Mouse (Mus musculus) gastrocnemius, postnatal 4 days (tissue): ENCODE measurements around the gene Prrxl1. TPM values are rescaled to one million over a fixed set of nuclear protein-coding genes. Genes with fewer than 3 reads are reported as not detected.

Source experiments
- DNase-seq, 2 experiments: peaks; one replicate each; pipeline ENCODE4 v3.0.0; 2021 to 2022; ENCODE audit warnings: low spot score in 2 of 2, mixed read lengths in 2 of 2
- total RNA-seq, 2 experiments: library from RNA; stranded (reverse); gene quantifications; 2 replicates each; pipeline ENCODE4 v1.2.3; 2021

Gene Prrxl1
- total RNA-seq, 2 experiments from 2014 or later: not detected

DNA sequence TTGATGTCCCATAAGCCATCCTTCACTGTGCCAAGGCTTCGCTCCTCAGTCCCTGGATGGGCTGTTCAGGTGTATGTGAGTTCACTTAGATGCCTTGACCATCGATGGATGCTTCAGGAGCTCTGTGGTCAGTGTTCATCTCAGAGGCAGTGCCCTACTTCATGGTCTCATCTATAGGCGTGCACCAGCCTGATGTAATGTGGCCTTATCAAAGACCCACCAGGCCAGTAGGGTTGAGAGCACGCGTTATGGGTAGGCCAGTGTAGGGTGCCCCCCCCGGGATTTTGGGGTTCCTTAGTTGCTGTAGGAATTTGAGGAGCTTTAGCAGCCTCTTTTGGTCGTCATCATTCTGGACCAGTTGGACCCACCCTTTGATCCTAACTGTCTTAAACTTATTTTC, 25.6 kb downstream of the Prrxl1 start:
- DNase-seq: no peak

DNA sequence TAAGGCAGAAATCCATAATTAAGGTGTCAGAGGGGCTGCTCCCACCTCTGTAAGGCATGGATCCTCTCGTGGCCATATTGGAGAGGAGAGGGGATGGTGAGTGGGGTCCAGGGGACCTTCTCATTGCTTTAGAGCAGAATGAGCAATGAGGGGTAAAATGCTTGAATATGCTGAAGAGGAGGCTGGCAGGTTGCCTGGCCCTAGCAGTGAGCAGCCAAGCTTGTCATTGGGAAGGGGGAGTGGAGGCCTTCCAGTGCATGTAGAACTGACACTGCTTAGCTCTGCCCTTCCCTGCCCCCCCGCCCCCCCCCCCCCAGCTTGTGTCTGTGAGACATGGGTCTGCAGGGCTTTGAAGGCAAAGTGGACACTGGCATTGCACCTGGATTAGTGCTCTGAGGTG, 28.1 kb downstream of the Prrxl1 start:
- DNase-seq: no peak

DNA sequence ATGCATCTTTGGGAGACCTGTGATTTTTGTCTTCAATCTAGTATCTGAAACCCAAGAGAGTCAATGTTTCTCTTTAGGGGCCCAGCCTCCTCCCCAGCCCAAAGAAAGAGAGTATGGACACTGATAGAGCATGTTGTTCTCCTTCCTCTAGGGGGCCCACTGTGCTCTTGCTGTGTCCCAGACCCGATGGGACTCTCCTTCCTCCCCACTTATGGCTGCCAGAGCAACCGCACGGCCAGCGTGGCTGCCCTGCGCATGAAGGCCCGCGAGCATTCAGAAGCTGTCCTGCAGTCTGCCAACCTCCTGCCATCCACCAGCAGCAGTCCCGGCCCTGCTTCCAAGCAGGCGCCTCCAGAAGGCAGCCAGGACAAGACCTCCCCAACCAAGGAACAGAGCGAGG, 29.4 kb downstream of the Prrxl1 start:
- no peak for DNase-seq

DNA sequence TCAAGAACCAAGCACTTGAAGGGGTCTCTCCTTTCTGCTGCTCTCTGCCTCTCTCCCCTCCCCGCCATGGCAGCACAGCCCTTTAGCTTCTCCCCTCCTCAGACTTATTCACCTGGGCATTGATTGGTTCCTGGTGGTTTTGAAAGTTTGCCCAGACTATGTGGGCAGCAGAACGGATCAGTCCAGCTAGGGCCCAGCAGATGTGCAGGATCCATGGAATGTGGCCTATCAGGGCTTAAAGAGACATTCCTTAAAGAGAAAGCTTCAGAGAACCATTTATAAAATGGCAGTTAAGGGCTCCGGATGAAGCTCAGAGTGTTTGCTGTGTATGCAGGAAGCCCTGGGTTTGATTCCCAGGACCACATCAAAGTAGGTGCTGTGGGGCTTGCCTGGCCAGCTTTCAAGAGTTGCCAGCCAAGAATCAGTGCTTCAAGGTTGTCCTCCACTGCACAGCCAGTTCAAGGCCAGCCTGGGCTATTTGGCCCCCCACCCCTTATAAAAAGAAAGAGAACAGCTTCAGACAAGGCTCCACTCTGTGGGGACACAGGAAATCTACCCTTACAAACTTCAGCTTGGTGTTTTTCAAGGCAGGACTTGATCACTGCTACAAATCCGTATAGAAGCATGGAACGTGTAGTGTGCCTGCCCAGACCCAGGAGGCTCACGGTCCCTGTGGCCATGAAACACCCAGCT, 33.8 kb downstream of the Prrxl1 start:
- DNase-seq: no peak

DNA sequence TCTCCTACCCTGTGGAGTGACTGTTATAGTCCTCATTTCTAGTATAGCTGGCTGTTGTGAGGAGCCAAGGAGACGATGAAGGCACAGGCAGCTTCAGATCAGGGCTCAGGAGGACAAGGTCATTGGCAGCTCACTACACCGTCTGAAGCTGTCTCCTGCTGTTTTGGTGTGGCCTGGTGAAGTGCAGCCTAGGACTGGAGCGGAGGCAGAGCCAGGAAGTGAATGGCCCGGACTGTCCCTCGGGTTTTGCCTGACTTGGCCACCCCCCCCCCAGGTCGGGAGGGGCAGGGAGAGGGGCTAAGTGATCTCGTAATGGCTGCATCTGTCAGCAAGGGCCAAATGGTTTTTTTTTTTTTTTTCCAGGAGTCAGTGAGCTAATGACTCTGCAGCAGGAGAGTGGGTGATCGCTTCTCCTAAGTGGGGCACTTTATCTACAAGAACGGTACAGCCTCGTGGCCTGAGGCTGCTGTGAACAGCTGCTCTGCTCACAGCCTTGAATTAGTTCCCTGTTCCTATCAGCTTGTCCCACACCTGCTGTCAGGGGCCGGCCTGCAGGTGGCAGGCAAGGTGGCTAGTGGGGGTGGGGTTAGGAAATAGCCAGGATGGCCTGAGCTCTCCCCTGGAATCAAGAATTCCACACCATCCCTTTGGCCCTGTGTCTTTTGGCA, 34.9 kb downstream of the Prrxl1 start:
- no peak for DNase-seq

DNA sequence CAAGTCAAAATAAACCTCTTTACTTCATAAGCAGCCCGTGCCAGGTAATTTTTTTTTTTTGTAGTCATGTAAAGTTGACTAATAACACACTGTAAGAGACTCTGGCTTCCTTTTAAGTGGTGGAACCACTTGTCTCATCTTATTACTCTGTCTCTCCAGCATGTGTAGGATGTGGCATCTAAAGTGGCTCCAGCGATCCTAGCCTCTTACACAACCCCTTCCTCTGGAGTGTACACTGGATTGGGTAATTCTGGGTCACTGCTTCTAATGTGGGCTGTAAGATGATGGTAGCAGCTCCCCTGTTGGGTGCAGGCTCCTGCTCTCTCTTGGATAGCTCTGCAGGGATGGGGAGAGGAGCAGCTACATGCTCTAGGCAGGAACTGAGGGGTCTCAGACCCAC, 39.3 kb downstream of the Prrxl1 start:
- DNase-seq: no peak

DNA sequence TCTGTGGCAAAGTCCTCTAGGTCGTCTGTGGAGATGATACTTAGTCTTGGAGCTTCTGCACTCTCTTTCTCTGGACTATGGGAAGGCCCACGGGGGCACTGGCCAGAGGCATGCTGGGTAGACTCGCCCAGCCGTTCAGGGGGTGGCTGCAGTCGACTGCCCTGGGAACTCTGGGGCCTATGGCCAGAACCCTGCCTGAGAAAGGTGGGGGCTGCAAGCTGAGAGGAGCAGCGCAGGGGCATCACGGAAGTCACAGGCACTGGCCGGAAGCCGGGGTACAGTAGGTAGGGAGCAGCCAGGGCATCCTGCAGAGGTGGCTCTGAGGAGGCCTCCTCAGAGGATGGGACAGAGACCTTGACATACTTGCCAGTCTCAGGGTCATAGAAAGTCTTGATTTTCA, 60.6 kb downstream of the Prrxl1 start:
- DNase-seq: no peak

DNA sequence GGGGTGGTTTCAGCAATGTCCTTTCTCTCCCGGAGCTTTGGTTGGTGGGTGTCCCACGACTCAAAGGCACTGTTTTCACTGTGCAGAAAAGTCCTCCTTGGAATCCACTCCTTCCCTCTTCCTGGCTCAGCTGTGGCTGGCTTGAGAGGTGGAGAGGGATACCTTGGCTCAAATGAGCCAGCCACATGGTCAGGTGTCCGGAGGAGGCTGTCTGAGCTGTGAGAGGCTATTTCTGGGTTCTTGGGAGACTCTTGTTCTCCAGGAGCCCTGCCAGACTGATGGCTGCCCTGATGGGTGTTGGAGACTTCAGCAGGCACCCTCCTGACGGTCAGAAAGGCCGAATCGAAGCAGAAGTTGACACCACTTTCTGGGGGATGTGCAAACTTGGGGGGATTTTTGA, 63.9 kb downstream of the Prrxl1 start:
- peak in 1 of 2 experiments; percentile 12 for DNase-seq

DNA sequence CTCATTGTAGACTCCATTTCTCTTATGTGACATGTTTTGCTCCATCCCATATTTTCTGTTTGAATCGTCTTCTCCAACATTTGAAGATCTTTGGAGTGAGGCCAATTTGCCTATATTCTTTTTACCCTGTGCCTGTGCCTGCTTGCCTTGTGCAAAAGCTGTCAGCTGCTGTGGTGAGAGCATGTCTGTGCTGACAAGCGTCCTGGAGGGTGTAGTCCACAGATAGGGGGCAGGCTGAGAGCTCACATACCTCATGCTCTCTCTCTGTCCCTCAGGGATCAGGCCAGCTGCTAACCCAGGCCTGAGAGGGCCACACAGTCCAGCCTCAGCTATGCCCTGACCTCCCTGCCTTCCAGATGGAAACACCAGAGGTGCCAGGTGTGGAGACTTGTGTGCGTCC, 74.0 kb downstream of the Prrxl1 start:
- no peak for DNase-seq

DNA sequence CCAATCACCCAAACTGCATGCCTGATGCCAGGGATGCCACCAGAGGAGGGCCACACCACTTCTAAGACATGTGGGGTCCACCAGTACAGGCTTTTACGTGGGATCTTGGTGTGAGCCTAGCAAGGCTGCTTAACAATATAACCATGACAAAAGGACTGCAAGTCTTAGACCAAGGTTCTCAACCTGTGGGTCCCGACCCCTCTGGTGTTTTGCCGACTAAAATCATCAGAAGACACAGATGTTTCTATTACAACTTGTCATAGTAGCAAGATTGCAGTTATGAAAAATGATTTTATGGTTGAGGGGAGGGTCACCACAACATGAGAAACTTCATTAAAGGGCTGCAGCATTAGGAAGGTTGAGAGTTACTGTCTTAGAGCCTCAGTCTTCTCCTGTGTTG, 79.4 kb downstream of the Prrxl1 start:
- no peak for DNase-seq

DNA sequence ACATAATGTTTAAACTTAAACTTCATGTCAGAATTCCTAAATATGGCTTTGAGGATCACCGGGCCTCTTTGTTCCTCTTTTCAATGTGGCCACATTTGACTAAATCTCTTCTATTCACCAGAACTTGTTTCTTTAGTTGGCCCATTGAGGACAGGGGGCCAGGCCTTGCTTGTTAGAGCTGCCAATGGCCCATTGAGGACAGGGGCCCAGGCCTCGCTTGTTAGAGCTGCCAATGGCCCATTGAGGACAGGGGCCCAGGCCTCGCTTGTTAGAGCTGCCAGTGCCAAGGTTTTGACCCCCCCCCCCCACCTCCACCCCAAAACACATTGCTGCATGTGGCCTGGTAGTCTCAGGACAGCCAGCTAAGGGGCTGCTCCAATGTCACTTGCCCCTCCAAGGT, 82.4 kb downstream of the Prrxl1 start:
- no peak for DNase-seq

DNA sequence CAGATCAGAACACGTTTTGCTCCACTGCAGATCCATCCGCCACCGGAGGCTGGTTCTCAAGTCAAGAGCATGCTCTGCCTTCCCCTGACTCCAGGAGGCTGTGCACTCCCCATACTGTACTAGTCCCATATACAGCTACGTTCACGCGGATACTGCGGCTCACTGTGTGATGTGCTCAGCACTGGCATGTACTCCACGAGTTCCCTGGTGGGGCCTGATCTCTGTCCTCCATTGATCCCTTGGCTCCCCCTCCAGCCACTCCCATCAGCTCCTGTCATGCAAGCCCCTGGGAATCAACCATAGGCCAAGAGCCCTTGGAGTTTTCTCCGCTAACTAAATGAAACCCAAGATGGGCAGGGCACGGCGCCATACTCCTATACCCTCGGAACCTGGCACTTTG, 83.3 kb downstream of the Prrxl1 start:
- no peak for DNase-seq

DNA sequence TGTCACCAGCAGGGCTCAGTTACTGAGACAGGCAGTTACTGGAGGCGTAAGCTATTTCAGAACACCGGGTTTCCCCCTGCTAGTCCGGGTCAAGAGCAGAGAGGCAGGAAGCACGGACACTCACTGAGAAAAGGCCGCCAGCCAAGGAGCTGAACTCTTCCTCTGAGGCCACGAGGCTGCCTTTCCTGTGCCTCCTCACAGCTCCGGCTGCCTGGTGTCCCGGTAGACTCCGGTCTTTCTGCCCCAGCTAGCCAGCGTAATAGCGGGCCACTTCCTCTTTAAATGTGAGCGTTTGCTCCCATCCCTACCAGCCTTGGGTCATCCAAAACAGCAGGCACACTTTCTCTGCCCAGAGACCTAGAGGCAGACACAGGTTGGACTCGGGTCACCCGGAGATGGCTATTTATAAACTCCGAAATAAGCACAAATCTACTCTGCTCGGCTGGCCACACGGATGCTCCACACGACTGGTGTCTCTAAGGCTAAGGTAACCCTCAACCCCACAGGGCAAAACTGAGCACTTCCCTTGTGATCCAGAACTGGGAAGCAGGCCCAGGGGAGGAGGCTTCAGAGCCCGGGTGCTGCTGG, 84.1 kb downstream of the Prrxl1 start:
- DNase-seq: peak in 1 of 2 experiments; percentile 46

DNA sequence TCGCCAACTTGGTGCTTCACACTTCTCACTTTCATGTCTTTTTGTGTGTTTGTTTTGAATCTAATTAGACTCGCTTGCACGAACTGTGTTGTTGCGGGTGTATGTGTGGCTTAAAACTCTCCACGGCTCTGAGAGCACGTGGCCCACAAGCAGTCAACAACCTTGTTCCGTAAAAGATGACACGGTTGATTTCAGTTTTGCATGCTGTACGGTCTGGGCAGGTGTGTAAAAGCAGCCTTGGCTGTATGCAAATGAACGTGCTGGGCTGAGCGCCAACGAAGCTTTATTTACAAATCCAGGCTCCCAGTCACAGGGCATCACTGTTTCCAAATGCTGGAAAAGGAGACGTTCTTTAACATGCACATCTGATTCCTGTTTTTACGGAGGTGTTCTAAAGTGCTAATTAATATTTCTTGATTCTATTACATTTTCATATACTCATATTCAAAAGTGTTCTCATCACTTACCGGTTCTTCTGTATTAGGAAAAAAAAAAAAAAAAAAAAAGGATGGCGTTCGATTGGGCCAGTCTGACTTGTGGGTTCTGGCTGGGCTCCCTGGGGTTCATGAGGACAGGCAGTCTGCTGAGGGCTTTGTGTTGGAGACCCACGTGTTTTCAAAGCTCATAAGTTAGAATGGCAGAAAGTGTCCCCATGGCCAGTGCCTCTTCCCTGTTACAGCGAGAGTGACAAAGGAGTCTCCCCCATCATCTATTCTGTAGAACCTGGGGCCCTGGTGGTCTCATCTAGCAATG, 85.0 kb downstream of the Prrxl1 start:
- no peak for DNase-seq

DNA sequence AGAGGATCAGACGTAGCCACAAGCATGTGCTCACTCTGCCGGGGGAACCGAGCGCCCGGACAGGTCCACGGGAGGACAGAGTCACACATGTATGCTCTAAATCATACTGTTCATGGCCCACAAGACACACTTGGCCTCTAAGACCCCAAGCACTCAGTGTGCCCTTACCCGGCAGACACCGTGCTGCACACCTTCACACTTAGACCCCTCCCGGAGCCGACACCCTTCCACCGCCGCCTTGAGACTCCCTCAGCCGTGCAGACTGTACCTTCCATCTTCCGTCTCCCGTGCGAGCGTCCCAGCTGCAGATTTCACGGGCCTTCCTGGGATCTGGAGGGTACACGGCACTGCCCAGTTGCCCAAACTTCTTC, 85.5 kb downstream of the Prrxl1 start:
- DNase-seq: no peak

DNA sequence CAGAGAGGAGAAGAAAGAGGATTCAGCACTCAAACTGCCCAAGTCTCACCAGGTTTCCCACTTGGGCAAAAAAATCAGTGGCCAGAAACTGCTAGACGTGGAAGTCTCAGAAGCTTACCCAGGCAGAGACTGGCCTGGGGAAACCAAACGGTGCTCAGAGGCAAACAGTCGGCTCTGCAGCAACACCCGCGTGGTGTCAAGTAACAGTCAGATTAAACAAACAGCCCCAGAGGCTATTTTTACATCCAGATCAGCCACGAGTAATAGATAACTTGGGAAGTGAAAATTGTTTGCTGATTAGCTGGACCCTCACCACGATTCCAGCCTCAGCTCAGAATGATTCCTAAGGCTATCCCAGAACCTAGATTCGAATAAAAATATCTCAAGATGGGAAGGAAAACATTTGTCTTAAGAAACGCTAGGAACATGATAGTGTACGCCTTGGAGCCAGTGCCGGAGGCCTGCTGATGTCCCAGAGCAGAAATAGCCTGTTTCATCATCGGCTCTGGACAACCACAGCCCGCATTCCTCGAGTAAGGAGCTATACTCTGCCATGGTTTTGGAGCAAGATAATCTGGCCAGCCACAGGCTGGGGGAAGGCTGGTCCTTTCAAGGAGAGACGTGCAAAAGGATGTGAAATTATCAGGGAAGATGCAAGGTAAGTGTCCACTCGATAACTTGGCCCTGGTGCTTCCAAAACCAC, 86.1 kb downstream of the Prrxl1 start, which contains the start of gene 3425401B19Rik:
TSS of gene 3425401B19Rik (minus strand) at position 170 of the 703 bp plus-strand sequence.
- no peak for DNase-seq

DNA sequence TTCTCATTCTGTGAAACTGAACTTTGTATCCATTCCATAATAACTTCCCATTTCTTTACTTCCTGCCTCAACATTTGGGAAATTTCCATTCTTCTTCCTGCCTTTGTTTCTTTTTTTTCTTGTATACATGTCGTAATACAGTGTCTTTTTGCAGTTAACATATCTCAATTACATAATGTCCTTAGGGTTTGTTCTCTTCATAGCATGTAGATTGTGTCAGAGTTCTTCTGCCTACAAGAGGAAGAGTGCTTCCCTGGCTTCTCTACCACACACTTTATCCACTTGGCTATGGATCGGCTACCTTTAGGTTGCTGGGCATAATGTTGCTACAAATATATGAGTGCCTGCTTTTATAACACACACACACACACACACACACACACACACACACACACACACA, 96.7 kb downstream of the Prrxl1 start:
- DNase-seq: no peak

DNA sequence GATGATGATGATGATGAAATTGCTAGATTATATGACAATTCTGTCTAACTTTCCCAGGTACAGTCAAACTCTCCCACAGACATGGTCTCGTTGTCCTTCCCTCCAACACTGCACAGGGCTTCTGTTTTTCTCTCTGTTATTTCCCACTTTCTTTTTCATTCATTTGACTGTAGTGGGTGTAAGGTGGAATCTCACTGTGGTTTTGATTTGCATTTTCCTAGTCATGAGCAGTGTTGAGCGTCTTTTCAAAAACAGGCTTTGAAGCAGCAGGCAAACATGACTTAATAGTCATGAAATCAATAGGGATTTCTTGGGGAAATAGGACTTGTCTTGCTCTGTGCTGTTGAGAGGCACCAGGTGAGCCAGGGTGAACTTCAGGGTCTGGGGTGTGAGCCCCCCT, 97.1 kb downstream of the Prrxl1 start:
- DNase-seq: no peak

DNA sequence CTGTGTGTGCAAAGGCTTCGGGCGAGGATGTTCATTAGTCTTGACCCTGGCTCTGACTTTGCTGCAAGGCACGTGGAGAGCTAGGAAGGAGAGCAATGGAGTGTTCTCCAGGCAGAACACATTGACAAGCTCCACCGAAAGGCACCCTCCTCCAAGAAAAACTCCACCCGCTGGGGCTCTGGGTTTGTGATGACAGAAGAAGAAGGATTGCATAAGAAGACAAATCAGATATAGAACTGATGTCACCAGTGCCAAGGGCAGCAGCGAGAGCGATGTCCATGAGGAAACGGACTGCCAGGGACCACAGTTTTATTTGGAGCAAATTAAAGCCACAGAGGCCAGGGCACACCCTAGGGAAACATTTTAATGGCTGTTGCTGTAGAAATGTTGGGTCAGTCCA, 98.6 kb downstream of the Prrxl1 start:
- no peak for DNase-seq

DNA sequence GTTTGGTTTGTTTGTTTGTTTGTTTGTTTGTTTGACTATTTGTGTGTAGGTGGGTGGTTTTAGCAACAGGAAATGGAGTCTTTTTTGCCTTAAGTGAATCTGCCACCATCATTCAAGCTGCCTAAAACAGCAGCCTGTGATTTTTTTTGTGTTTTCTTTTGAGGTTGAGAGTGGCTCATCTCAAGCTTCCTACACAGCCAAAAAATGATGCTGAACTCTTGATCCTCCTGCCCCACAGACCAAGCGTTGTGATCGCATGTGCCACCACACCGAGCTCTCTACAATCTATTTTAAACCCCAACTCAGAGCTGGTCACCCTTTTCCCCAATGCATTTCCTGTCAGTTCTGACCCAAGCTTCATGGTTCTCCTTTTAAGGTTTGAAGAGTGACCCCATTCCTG, 99.3 kb downstream of the Prrxl1 start:
- no peak for DNase-seq
